Mouse (Mus musculus) CH12.LX (cell line): Measurements from ENCODE around the gene Ndufs4. TPM values are rescaled to one million over a fixed set of nuclear protein-coding genes. Genes with fewer than 3 reads are reported as not detected.

Source experiments
- DNase-seq: peaks from one replicate; pipeline ENCODE4 v3.0.0-alpha.2; 2013; ENCODE audit errors: extremely low read depth
- H3K27ac ChIP-seq: 2 replicates; pipeline ENCODE4 v1.5.1; 2012; ENCODE audit warnings: low read depth, mild to moderate bottlenecking, control low read depth, moderate library complexity; ENCODE audit not compliant: insufficient read depth
- H3K27me3 ChIP-seq: replicated peaks from 2 replicates; pipeline ENCODE3; 2012; ENCODE audit warnings: inconsistent platforms
- H3K36me3 ChIP-seq, 2 experiments: replicated peaks in 1 of 2; 2 replicates each; pipeline versions ENCODE3 to v1.6.1; 2012; ENCODE audit warnings: inconsistent platforms in 1 of 2, low read length in 1 of 2, mild to moderate bottlenecking in 1 of 2, mixed read lengths in 1 of 2, moderate library complexity in 1 of 2; ENCODE audit not compliant: control insufficient read depth in 1 of 2, insufficient read depth in 1 of 2
- H3K4me1 ChIP-seq, 2 experiments: 2 replicates each; pipeline ENCODE4 v1.6.1; 2012; ENCODE audit warnings: inconsistent platforms in 1 of 2, moderate library complexity in 1 of 2; ENCODE audit not compliant: insufficient read depth in 2 of 2, control insufficient read depth in 1 of 2
- H3K4me2 ChIP-seq: 2 replicates; pipeline ENCODE4 v1.6.1; 2012; ENCODE audit warnings: low read depth, mild to moderate bottlenecking, control low read depth; ENCODE audit not compliant: poor library complexity, insufficient read depth, severe bottlenecking
- H3K4me3 ChIP-seq, 3 experiments: fragments of 150-350 bp in 1 of 3; sonication (generic) in 1 of 3; replicated peaks in 1 of 3; 2 replicates each; pipeline versions ENCODE3 to v1.5.1; 2011 to 2012; ENCODE audit warnings: low read depth in 2 of 3, low read length in 2 of 3, mild to moderate bottlenecking in 2 of 3, moderate library complexity in 2 of 3, control low read depth in 1 of 3, improper control_type of control experiment in 1 of 3, inconsistent platforms in 1 of 3, mixed read lengths in 1 of 3; ENCODE audit not compliant: poor library complexity in 1 of 3
- H3K79me2 ChIP-seq: replicated peaks from 2 replicates; pipeline ENCODE4 v1.6.1; 2012; ENCODE audit warnings: mild to moderate bottlenecking, moderate library complexity; ENCODE audit not compliant: control insufficient read depth, poor library complexity, insufficient read depth, severe bottlenecking; ENCODE audit errors: extremely low read depth
- H3K9ac ChIP-seq: 2 replicates; pipeline ENCODE4 v1.6.1; 2012; ENCODE audit warnings: low read depth, mild to moderate bottlenecking, control low read depth, moderate library complexity; ENCODE audit not compliant: insufficient read depth
- H3K9me3 ChIP-seq: replicated peaks from 2 replicates; pipeline ENCODE3; 2012; ENCODE audit warnings: low read length, inconsistent platforms, mixed read lengths
- E2F4 ChIP-seq: IDR thresholded peaks from 2 replicates; pipeline ENCODE4 v1.6.1; 2011; ENCODE audit warnings: low read depth, low read length, improper control_type of control experiment; ENCODE audit not compliant: insufficient replicate concordance
- ELF1 ChIP-seq: IDR thresholded peaks from 2 replicates; pipeline ENCODE4 v1.6.1; 2014; ENCODE audit warnings: low read depth, mild to moderate bottlenecking, inconsistent platforms, low read length, improper control_type of control experiment
- MAZ ChIP-seq: IDR thresholded peaks from 2 replicates; pipeline ENCODE4 v1.6.1; 2012; ENCODE audit warnings: low read depth, mild to moderate bottlenecking, inconsistent platforms, low read length, improper control_type of control experiment, moderate library complexity
- MEF2A ChIP-seq: IDR thresholded peaks from 2 replicates; pipeline ENCODE4 v1.6.1; 2014; ENCODE audit warnings: low read depth, mild to moderate bottlenecking, inconsistent platforms, low read length, improper control_type of control experiment, borderline replicate concordance
- PAX5 ChIP-seq: IDR thresholded peaks from 2 replicates; pipeline ENCODE4 v1.6.1; 2012; ENCODE audit warnings: low read length, inconsistent platforms, mixed read lengths
- POLR2AphosphoS2 ChIP-seq: IDR thresholded peaks from 2 replicates; pipeline ENCODE4 v1.6.1; 2011; ENCODE audit warnings: low read depth, low read length, improper control_type of control experiment
- RAD21 ChIP-seq: IDR thresholded peaks from 2 replicates; pipeline ENCODE4 v1.6.1; 2011; ENCODE audit warnings: low read depth, mild to moderate bottlenecking, low read length, improper control_type of control experiment, moderate library complexity
- TBP ChIP-seq: conservative IDR thresholded peaks from 2 replicates; pipeline ENCODE4 v1.6.1; 2011; ENCODE audit warnings: low read depth, low read length, improper control_type of control experiment
- USF1 ChIP-seq: IDR thresholded peaks from 2 replicates; pipeline ENCODE4 v1.6.1; 2014; ENCODE audit warnings: low read depth, mild to moderate bottlenecking, inconsistent platforms, low read length, improper control_type of control experiment
- USF2 ChIP-seq: conservative IDR thresholded peaks from 2 replicates; pipeline ENCODE4 v1.6.1; 2011; ENCODE audit warnings: low read depth, low read length, improper control_type of control experiment
- ZNF384 ChIP-seq: IDR thresholded peaks from 2 replicates; pipeline ENCODE4 v1.6.1; 2012; ENCODE audit warnings: low read depth, low read length, improper control_type of control experiment, inconsistent platforms
- dilution Hi-C: fragments of 300-500 bp; cut with MboI; formaldehyde crosslinking; loops from 2 replicates; pipeline ENCODE4 v1.14.3; 2020; ENCODE audit warnings: low sequenced_read_pairs; ENCODE audit not compliant: extremely low pct_unique_long_range_greater_than_20kb, extremely low pct_ligation_motif_present
- in situ Hi-C: fragments of 300-500 bp; cut with MboI; formaldehyde crosslinking; loops from 3 replicates; pipeline ENCODE4 v1.14.3; 2019; ENCODE audit warnings: low sequenced_read_pairs, low pct_ligation_motif_present, low pct_unique_long_range_greater_than_20kb, mixed read lengths
- polyA plus RNA-seq: library from polyadenylated mRNA; unstranded; fragments of >175 nt; gene quantifications from 2 replicates; pipeline ENCODE4 v1.2.1, GENCODE M21; 2012; ENCODE audit warnings: low read depth; ENCODE audit not compliant: insufficient read length
- total RNA-seq, 2 experiments: library from RNA; depleted of rRNA; stranded (reverse); fragments of 300-350 nt in 1 of 2; fragments of >200 nt in 1 of 2; gene quantifications; 2 replicates each; pipeline ENCODE4 v1.2.3; 2012 to 2014

The Ndufs4 gene
- total and polyA plus RNA-seq, 3 experiments, result 108 to 218 (median 120) TPM

DNA sequence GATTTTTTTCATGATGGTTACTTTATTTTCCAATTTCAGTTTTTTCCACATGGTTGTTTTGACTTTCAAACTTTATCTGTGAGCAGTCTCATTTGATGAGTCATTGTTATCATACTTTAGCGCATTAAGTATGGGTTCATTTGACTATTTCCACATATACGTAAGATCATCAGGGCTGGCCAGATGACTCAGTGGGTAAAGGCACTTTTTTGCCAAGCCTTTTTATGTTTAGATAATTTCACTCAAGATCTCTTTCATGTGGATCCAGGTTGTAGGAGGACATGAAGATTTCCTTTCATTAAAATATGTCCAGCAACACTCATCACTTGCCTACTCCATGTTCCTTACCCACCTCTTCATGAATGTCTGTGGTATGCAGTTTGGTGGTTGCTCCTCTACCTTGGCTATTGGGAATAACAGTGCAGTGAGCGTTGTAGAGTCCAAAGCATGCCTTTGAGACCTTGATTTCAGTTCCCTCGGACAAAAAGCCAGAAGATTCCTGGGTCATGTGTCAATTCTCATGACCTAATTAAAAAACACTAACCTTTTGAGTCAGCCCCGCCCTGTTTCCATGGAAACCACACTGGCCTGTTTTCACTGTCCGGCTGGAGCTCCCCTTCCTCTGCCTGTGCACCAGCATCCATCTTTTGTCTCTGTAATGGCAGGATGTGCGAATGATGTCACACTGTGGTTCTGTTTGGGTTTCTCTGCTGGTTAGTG is 127.4 kb downstream of the Ndufs4 start:
- dilution Hi-C loops, result no loop called here

DNA sequence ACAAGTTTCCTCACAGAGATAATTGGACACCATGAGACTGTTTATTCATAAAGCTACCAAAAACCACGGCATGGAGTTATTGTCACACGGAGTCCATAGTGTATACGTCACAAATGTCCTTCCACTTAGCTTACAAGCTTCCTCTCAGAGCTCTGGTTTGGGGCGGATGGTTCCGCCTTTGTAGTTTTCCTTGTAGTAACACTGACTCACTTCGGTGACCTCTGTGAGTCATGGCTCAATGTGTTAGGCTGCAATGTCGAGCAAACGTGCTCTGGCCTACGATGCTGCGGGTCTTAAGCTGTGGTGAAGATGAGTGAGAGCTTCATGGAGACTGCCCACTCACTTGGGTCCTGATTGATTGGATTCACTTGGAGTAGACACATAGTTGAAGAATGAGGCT is 133.4 kb downstream of the Ndufs4 start:
- no peaks in the 10 kb centered on the region for H3K36me3 ChIP-seq
- no peak for TF ChIP-seq USF2
- TF ChIP-seq POLR2AphosphoS2, result no peak
- TF ChIP-seq MEF2A, result no peak
- no peak for TF ChIP-seq RAD21
- TF ChIP-seq ZNF384, result no peak
- TF ChIP-seq ELF1, result no peak
- no peak for TF ChIP-seq MAZ
- TF ChIP-seq E2F4, result no peak
- no peak for TF ChIP-seq TBP
- in situ Hi-C loops, result no loop called here
- H3K79me2 ChIP-seq, result no peaks in the 10 kb centered on the region
- H3K9me3 ChIP-seq, result no peaks in the 10 kb centered on the region
- H3K9ac ChIP-seq, result no peak overlapping the region
- DNase-seq, result peak; percentile 49
- no peak overlapping the region for H3K4me3 ChIP-seq
- H3K4me2 ChIP-seq, result no peak overlapping the region
- no peak overlapping the region for H3K27ac ChIP-seq
- H3K27me3 ChIP-seq, result no peaks in the 10 kb centered on the region
- peaks cover 0 to 11% of the 10 kb centered on the region in 2 experiments; a peak in 1 of 4 replicates for H3K4me1 ChIP-seq
- dilution Hi-C loops, result no loop called here

More for the DNA sequence above, 127.4 kb downstream of the Ndufs4 start:
- Histone ChIP-seq H3K27me3 (no peaks in the 10 kb centered on the region), H3K9me3 (no peaks in the 10 kb centered on the region), H3K4me3 (no peak overlapping the region), H3K9ac (no peak overlapping the region), H3K79me2 (no peaks in the 10 kb centered on the region), H3K4me2 (no peak overlapping the region), H3K36me3 (no peaks in the 10 kb centered on the region), H3K4me1 (no peaks in the 10 kb centered on the region), H3K27ac (no peak overlapping the region)
- in situ Hi-C loops, result no loop called here
- DNase-seq, result no peak
- TF ChIP-seq ELF1, result no peak
- TF ChIP-seq USF1, result no peak
- no peak for TF ChIP-seq PAX5

Other genes starting within 250 kb of the Ndufs4 start
- gene Fst, start 70.7 kb upstream of the Ndufs4 start, total RNA-seq (2012; rRNA removed), result not detected in 2 replicates
- not detected in 2 replicates for gene Fst, start 70.7 kb upstream of the Ndufs4 start, total RNA-seq (2014; rRNA removed)
- not detected in 2 replicates for gene Fst, start 70.7 kb upstream of the Ndufs4 start, polyA plus RNA-seq